Mouse (Mus musculus) layer of hippocampus, postnatal 14 days (tissue): Measurements from ENCODE around the gene Artn. TPM values are rescaled to one million over a fixed set of nuclear protein-coding genes. Genes with fewer than 3 reads are reported as not detected.

Experiments used
- DNase-seq, 2 experiments: peaks; one replicate each; pipeline ENCODE4 v3.0.0; 2021 to 2022; ENCODE audit warnings: low spot score in 2 of 2, mixed read lengths in 1 of 2
- long read RNA-seq, 2 experiments: library from polyadenylated mRNA; stranded (forward); transcript quantifications; one replicate each; pipeline ENCODE4 v2.0.0; 2021
- total RNA-seq, 2 experiments: library from RNA; stranded (reverse); gene quantifications; 2 replicates each; pipeline ENCODE4 v1.2.3; 2021

The Artn gene
- total RNA-seq = 1 to 10 TPM; 1.8 to 2.0 TPM
- long read RNA-seq, experiment 1, partial matches to known transcripts = 0 of 1 reads
- long read RNA-seq, experiment 1, other reads (novel, unspliced or antisense) = 1 of 1 reads
- long read RNA-seq, experiment 2 = 0 reads

- no peak for DNase-seq
These were observed at the start of gene Artn for GRCm38 (mm10) chr4:117929391-117929881. Artn (minus strand) TSS chr4:117929763.

GRCm38 (mm10) chr4:117979181-117979580, 49.6 kb upstream of the Artn start:
- no peak for DNase-seq

DNA sequence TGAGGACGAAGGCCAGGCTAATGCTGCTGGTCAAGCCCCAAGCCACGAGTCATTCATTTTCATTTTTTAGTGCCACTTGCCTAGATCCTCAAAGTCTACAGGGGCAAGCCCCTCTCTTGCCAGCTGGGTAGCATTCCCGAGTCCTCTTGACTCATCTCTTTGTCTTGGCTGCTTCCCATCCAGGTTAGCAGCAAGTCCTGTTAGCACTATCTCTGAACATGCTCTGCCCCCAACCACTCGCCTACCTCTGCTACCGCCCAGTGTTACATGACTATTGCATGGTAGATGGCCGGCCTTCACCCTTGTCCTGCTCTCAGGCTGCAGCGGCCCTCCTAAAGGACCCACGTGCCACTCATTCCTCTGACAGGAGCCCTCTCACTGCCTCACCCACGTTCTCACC, 48.7 kb upstream of the Artn start:
- DNase-seq = no peak

DNA sequence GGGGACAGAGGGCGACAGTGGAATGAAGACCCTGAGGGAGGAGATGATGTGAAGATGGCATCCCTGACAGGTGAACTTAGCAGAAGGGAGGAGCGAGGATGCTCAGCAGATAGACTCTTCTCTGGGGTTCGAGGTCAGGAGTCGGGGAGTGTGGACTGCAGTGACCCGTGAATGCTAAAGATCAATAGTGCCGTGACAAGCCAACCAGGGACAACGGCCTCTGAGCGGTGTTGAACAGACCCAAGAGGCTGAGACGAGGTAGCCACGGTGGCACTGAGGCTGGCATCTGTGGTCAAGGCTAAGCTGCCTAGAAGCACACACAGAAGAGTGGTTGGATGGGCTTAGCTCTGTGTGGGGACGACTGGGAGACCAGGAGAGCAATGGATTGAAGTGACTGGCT, 48.3 kb upstream of the Artn start:
- DNase-seq = no peak

- no peak for DNase-seq
These were observed 47.8 kb upstream of the Artn start for GRCm38 (mm10) chr4:117977371-117977770.

DNA sequence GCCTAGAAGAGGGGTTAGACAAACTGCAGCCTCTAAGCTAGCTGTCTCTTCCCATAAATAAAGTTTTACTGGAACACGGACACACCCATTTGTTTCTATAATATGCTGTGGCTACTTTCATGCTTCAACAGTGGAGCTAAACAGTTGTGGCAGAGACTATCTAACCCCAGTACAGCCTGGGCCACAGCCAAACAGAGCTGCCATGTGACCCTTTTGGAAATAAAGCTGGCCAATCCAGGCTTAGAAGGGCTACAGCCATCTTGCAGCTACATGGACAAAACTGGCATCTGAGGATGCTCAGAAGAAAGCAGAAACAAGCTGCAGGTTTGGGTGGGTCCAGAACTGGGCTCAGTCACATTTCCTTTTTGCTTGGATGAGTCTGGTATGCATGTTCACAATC, 46.3 kb upstream of the Artn start:
- DNase-seq = no peak

- DNase-seq = no peak
These were observed 45.2 kb upstream of the Artn start for GRCm38 (mm10) chr4:117974719-117975118.

- no peak for DNase-seq
These were observed 43.4 kb upstream of the Artn start for GRCm38 (mm10) chr4:117972999-117973398.

GRCm38 (mm10) chr4:117964346-117965025, 34.9 kb upstream of the Artn start:
- no peak for DNase-seq

- DNase-seq = no peak
These were observed 27.9 kb upstream of the Artn start for GRCm38 (mm10) chr4:117957492-117957891.

- DNase-seq = no peak
These were observed 17.9 kb upstream of the Artn start for GRCm38 (mm10) chr4:117947493-117947892.

DNA sequence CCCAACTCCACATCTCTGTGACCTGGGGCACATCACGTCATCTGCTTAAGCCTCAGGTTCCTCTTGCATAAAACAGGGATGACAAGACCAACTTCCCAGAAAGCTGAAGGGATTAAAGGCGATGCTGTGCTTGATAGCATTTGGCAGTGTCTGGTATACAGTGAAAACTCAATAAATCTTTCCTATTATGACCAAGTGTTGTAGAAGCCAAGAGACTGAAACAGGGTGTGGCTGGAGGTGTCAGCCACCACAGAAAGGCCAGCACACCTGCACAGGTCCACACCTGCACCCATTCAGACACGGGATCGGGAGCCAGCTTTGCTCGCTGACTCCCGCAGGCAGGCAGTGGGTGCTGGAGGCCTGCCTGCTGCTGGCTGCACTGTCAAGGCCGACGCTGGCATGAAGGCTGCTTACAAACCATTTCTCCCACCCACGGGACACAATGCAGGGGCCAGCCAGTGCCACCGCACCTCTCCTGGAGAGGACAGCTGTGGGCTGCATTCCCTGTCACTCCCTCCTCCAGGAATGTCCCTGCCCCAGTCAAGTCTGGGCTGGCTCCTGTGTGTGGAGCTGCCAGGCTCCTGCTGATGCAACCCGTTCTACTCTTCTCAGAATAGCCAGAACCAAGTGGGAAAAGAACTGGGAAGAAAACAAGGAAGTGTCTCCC, 17.2 kb upstream of the Artn start:
- DNase-seq = no peak

DNA sequence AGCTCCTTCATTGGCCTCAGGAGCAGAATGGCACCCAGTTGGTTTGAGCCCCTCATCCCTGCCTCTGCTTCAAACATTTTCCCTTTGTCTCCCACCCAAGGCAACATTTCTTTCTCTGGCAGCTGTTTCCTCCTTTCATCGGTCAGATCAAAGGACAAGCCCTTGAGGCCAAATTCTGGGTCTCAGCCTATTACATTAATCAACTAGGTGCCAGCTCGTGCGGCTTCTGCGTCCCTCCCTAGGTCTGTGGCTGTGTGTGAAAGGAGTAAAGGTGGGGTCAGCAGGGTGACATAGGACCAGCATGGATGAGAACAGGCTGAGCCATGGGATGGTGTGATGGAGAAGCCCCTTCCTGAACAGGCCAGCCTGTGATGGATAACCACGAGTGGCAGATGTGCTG, 13.8 kb upstream of the Artn start:
- DNase-seq = no peak

- DNase-seq = no peak
These were observed 7.4 kb upstream of the Artn start for GRCm38 (mm10) chr4:117936964-117937363.

GRCm38 (mm10) chr4:117934081-117934480, 4.5 kb upstream of the Artn start:
- no peak for DNase-seq

GRCm38 (mm10) chr4:117933248-117933647, 3.7 kb upstream of the Artn start:
- no peak for DNase-seq

- peak in 1 of 2 experiments; percentile 58 for DNase-seq
These were observed 793 bp downstream of the Artn start for GRCm38 (mm10) chr4:117928699-117929241.

DNA sequence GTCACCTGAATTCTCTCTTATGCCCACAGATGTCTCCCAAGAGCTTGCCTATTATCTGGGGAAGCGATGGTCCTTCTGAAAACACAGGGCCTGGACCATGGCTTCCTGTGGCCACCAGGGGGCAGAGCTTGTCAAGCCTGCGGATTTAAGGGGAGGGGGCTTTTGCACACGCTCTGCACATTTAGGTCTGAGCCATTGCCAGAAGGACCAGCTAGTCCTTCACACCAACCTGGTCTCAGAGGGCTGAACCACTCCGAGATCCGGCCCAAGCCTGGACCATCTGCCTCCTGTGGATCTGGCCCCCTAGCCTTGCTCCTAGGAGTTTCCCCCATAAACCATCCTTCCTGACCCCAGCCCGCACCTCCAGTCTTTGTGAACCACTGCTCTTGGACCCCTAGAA, 1.3 kb downstream of the Artn start:
- DNase-seq = peak in 1 of 2 experiments; percentile 49

DNA sequence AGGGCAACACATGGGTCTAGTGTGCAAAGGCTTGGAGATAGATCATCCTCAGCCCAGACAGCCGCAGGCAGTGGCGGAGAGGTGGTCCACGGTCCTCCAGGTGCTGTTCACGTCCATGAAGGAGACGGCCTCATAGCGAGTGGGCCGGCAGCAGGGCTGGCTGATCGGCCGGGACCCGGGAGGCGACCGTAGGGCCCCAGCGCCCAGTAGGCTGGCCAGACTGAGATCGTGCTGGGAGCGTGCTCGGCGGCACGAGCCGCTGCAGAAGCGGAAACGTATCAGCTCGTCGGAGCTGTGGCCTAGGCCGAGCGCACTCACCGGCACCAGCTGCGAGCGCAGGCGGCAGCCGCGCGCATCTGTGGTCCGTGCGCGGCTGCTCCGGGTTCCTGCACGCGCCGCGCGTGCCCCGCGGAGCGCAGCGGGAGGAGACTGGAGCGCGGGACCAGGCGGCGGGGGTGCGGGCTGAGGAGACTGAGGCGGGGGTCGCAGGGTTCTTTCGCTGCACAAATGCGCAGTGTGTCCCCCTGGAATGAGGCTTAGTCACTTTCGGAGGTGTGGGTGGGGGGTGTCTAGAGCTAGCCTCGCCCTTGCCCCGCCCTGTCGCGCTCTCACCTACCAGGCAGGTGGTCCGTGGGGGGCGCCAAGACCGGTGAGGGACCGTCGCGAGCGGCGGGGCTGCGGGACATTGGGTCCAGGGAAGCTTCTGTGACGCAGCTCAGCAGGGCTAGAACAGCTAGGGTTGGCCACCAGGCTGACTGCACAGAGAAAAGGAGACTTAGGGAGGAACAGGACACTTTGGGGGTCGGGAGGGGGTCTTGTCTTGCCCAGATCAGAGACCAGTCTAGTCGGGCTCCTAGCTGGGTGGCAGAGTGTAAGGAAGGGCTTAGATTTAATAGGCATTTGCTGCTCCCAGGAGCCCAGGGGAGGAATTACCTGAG, 2.7 kb downstream of the Artn start:
- DNase-seq = peak; percentile 36 to 52

DNA sequence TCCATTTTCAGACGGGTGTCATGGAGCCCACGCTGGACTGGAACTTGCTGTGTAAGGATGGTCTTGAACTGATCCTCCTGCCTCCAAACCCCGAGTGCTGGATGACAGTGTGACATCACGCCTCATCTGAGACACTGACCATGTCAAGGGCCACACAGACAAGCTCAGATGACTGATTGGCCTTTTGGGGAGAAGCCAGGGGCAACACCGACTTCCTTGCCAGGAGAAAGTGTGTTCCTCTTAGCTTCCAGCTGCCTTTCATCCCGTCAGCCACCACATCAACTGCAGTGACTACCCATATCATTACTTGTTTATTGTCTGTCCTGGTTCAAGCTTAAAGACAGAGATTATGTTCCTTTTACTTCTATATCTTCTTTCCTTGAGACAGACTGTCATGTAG, 4.6 kb downstream of the Artn start:
- no peak for DNase-seq

DNA sequence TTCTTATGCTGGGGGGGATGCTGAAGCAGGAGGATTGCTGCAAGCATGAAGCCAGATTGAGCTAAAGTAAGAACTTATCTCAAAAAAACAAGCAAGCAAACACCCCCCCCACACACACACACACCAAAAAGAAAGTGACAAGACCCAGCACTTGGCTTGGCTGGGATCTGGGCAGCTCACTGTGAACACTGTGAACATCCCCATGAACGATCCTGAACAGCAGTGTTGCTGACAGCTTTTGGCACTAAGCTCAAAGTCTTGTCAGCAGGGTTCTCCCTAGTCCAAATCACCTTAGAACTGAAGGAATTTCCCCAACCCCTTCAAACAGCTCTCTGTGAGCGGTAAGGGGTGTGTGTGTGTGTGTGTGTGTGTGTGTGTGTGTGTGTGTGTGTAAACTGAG, 6.1 kb downstream of the Artn start:
- DNase-seq = no peak
